Mouse (Mus musculus): ENCODE results near the gene Tspan7. TPM values are rescaled to one million over a fixed set of nuclear protein-coding genes. Genes with fewer than 3 reads are reported as not detected.

Tspan7 gene
- 116 and 130 TPM in 2 replicates for polyA plus RNA-seq (2016; fragmentation: Nextera tagmentation; extraction: Ambion mirVana)

- Histone ChIP-seq H3K4me1 (no peaks in the 10 kb centered on the region), H3K4me3 (peak within 1 kb of the TSS; percentile 40), H3K27me3 (replicated peaks) (no peaks in the 10 kb centered on the region), H3K4me2 (replicated peaks) (peak within 1 kb of the TSS; percentile 60), H3K9me3 (no peaks in the 10 kb centered on the region), H3K9ac (peak within 1 kb of the TSS; percentile 48), H3K36me3 (no peaks in the 10 kb centered on the region), H3K27ac (0 out of 2 replicates have a peak within 1 kb of the TSS, but pooled peaks have one; percentile 4)
- 13% methylated on average over 36 of the region's 41 CpGs for WGBS
- ATAC-seq (ENCODE audit: low FRiP score, low read depth) = peak; percentile 86
Observed at GRCm38 (mm10) chrX:10484872-10485569, at the start of gene Tspan7. Gene Tspan7 (plus strand): TSS chrX:10485158.

GRCm38 (mm10) chrX:10449323-10449980, 35.5 kb upstream of the Tspan7 start:
- ATAC-seq (ENCODE audit: low FRiP score, low read depth) = no peak
- H3K9me3 ChIP-seq = no peaks in the 10 kb centered on the region

GRCm38 (mm10) chrX:10450143-10451060, 34.6 kb upstream of the Tspan7 start:
- Histone ChIP-seq H3K9ac (no peak overlapping the region), H3K36me3 (no peaks in the 10 kb centered on the region), H3K9me3 (no peaks in the 10 kb centered on the region), H3K4me1 (no peaks in the 10 kb centered on the region), H3K27me3 (replicated peaks) (no peaks in the 10 kb centered on the region), H3K4me2 (replicated peaks) (no peak overlapping the region), H3K27ac (no peak overlapping the region), H3K4me3 (no peak overlapping the region)
- no peak for ATAC-seq (ENCODE audit: low FRiP score, low read depth)
- WGBS = 55% methylated on average over 2 of the region's 2 CpGs

More at GRCm38 (mm10) chrX:10449323-10449980, 35.5 kb upstream of the Tspan7 start:
- WGBS = 80% methylated on average over 10 of the region's 10 CpGs
- no peaks in the 10 kb centered on the region for H3K4me1 ChIP-seq
- no peaks in the 10 kb centered on the region for H3K27me3 ChIP-seq (replicated peaks)
- no peak overlapping the region for H3K4me3 ChIP-seq
- no peaks in the 10 kb centered on the region for H3K36me3 ChIP-seq
- H3K4me2 ChIP-seq (replicated peaks) = no peak overlapping the region
- no peak overlapping the region for H3K9ac ChIP-seq
- H3K27ac ChIP-seq = no peak overlapping the region

GRCm38 (mm10) chrX:10453798-10454197, 31.2 kb upstream of the Tspan7 start:
- no peak overlapping the region for H3K4me2 ChIP-seq (replicated peaks)
- no peak for ATAC-seq (ENCODE audit: low FRiP score, low read depth)
- H3K27me3 ChIP-seq (replicated peaks) = no peaks in the 10 kb centered on the region
- no peaks in the 10 kb centered on the region for H3K4me1 ChIP-seq
- H3K9ac ChIP-seq = no peak overlapping the region
- 63% methylated on average over 1 of the region's 1 CpGs for WGBS
- no peak overlapping the region for H3K4me3 ChIP-seq
- H3K9me3 ChIP-seq = no peaks in the 10 kb centered on the region
- no peak overlapping the region for H3K27ac ChIP-seq
- H3K36me3 ChIP-seq = no peaks in the 10 kb centered on the region

- no peaks in the 10 kb centered on the region for H3K4me1 ChIP-seq
- no peak overlapping the region for H3K4me2 ChIP-seq (replicated peaks)
- WGBS = 89% methylated on average over 3 of the region's 3 CpGs
- no peak overlapping the region for H3K9ac ChIP-seq
- H3K27me3 ChIP-seq (replicated peaks) = no peaks in the 10 kb centered on the region
- no peaks in the 10 kb centered on the region for H3K36me3 ChIP-seq
- no peak for ATAC-seq (ENCODE audit: low FRiP score, low read depth)
- H3K4me3 ChIP-seq = no peak overlapping the region
- no peak overlapping the region for H3K27ac ChIP-seq
- no peaks in the 10 kb centered on the region for H3K9me3 ChIP-seq
Observed at GRCm38 (mm10) chrX:10457256-10457655, 27.7 kb upstream of the Tspan7 start.

GRCm38 (mm10) chrX:10477088-10477487, 7.9 kb upstream of the Tspan7 start:
- Histone ChIP-seq H3K4me2 (replicated peaks) (no peak overlapping the region), H3K36me3 (no peaks in the 10 kb centered on the region), H3K4me3 (no peak overlapping the region), H3K4me1 (no peaks in the 10 kb centered on the region), H3K9me3 (no peaks in the 10 kb centered on the region), H3K9ac (no peak overlapping the region), H3K27ac (no peak overlapping the region), H3K27me3 (replicated peaks) (no peaks in the 10 kb centered on the region)
- WGBS = 89% methylated on average over 1 of the region's 1 CpGs
- no peak for ATAC-seq (ENCODE audit: low FRiP score, low read depth)

- no peaks in the 10 kb centered on the region for H3K36me3 ChIP-seq
- H3K4me1 ChIP-seq = no peaks in the 10 kb centered on the region
- no peak overlapping the region for H3K4me2 ChIP-seq (replicated peaks)
- H3K9me3 ChIP-seq = no peaks in the 10 kb centered on the region
- no peak for ATAC-seq (ENCODE audit: low FRiP score, low read depth)
- H3K4me3 ChIP-seq = no peak overlapping the region
- H3K27ac ChIP-seq = no peak overlapping the region
- 71% methylated on average over 10 of the region's 10 CpGs for WGBS
- H3K9ac ChIP-seq = no peak overlapping the region
- H3K27me3 ChIP-seq (replicated peaks) = no peaks in the 10 kb centered on the region
Observed at GRCm38 (mm10) chrX:10479031-10479886, 5.7 kb upstream of the Tspan7 start.

- WGBS = 93% methylated on average over 4 of the region's 4 CpGs
- H3K36me3 ChIP-seq = no peaks in the 10 kb centered on the region
Observed at GRCm38 (mm10) chrX:10479943-10480342, 5.0 kb upstream of the Tspan7 start.

GRCm38 (mm10) chrX:10485664-10486211, 780 bp downstream of the Tspan7 start:
- peak overlapping the region; percentile 48 for H3K9ac ChIP-seq
- no peaks in the 10 kb centered on the region for H3K4me1 ChIP-seq
- H3K27ac ChIP-seq = 0 out of 2 replicates have a peak overlapping the region, but pooled peaks have one; percentile 4
- H3K4me3 ChIP-seq = peak overlapping the region; percentile 40
- ATAC-seq (ENCODE audit: low FRiP score, low read depth) = peak; percentile 86
- H3K36me3 ChIP-seq = no peaks in the 10 kb centered on the region
- no peaks in the 10 kb centered on the region for H3K27me3 ChIP-seq (replicated peaks)
- H3K9me3 ChIP-seq = no peaks in the 10 kb centered on the region
- WGBS = 11% methylated on average over 27 of the region's 27 CpGs
- peak overlapping the region; percentile 60 for H3K4me2 ChIP-seq (replicated peaks)

More at GRCm38 (mm10) chrX:10479943-10480342, 5.0 kb upstream of the Tspan7 start:
- no peaks in the 10 kb centered on the region for H3K4me1 ChIP-seq
- H3K9ac ChIP-seq = no peak overlapping the region
- H3K27ac ChIP-seq = no peak overlapping the region
- no peak overlapping the region for H3K4me2 ChIP-seq (replicated peaks)
- H3K4me3 ChIP-seq = no peak overlapping the region
- ATAC-seq (ENCODE audit: low FRiP score, low read depth) = no peak
- H3K9me3 ChIP-seq = no peaks in the 10 kb centered on the region
- H3K27me3 ChIP-seq (replicated peaks) = no peaks in the 10 kb centered on the region

- Histone ChIP-seq H3K4me2 (replicated peaks) (no peak overlapping the region), H3K27ac (no peak overlapping the region), H3K27me3 (replicated peaks) (no peaks in the 10 kb centered on the region), H3K9me3 (no peaks in the 10 kb centered on the region), H3K4me1 (no peaks in the 10 kb centered on the region), H3K9ac (no peak overlapping the region), H3K36me3 (no peaks in the 10 kb centered on the region), H3K4me3 (no peak overlapping the region)
- ATAC-seq (ENCODE audit: low FRiP score, low read depth) = no peak
- 67% methylated on average over 2 of the region's 2 CpGs for WGBS
Observed at GRCm38 (mm10) chrX:10498580-10498979, 13.6 kb downstream of the Tspan7 start.

GRCm38 (mm10) chrX:10502616-10503015, 17.7 kb downstream of the Tspan7 start:
- no peak for ATAC-seq (ENCODE audit: low FRiP score, low read depth)
- Histone ChIP-seq H3K4me1 (no peaks in the 10 kb centered on the region), H3K27ac (no peak overlapping the region), H3K9me3 (no peaks in the 10 kb centered on the region), H3K36me3 (no peaks in the 10 kb centered on the region), H3K4me3 (no peak overlapping the region), H3K27me3 (replicated peaks) (no peaks in the 10 kb centered on the region), H3K9ac (no peak overlapping the region), H3K4me2 (replicated peaks) (no peak overlapping the region)
- 72% methylated on average over 2 of the region's 2 CpGs for WGBS

Data from neural tube, embryonic 12.5 days (tissue).